Mouse (Mus musculus): Measurements from ENCODE around the gene Kif18b. TPM values are rescaled to one million over a fixed set of nuclear protein-coding genes. Genes with fewer than 3 reads are reported as not detected.

Gene Kif18b
- 1.4 and 2.1 TPM in 2 replicates for polyA plus RNA-seq (2015; fragmentation: Nextera tagmentation; extraction: Ambion mirVana)

DNA sequence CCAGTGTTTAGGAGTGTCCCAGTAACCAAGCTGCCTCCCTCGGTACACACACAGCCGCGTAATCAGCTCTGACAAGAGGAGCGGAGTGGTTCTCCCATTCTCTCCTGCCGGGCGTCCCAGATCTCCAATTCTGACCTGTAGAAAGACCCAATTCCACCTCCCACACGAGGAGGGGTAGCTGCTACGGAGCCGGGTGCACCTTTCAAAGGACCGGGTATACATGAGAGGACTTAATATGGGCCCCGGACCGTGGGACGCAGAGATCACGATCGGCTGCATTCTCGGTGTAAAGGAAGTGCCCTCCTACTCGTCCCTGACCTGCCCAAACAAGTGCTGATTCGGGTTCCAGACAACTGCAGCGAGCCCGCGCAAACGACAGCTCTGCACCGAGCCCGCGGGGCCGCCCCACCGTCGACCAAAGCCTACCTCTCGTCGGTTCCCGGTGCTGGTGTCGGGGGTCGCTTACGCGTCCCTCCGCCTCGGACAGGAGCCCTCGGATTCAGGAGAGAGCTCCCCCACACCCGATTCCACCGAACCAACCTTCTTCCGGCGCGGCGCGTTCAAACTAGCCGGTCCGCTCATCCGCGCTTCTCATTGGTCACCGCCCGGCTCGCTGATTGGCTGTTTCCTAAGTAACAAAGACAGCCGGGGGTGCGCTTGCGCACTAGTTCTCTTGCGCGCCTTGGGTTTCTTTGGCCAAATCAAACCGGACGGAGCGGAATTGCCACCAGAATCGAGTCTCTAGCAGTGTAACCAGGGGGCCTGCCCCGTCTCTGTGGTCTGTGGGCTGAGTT, at the start of gene Kif18b:
Gene Kif18b (minus strand): TSS at position 568 of the 794 bp plus-strand sequence.

DNA sequence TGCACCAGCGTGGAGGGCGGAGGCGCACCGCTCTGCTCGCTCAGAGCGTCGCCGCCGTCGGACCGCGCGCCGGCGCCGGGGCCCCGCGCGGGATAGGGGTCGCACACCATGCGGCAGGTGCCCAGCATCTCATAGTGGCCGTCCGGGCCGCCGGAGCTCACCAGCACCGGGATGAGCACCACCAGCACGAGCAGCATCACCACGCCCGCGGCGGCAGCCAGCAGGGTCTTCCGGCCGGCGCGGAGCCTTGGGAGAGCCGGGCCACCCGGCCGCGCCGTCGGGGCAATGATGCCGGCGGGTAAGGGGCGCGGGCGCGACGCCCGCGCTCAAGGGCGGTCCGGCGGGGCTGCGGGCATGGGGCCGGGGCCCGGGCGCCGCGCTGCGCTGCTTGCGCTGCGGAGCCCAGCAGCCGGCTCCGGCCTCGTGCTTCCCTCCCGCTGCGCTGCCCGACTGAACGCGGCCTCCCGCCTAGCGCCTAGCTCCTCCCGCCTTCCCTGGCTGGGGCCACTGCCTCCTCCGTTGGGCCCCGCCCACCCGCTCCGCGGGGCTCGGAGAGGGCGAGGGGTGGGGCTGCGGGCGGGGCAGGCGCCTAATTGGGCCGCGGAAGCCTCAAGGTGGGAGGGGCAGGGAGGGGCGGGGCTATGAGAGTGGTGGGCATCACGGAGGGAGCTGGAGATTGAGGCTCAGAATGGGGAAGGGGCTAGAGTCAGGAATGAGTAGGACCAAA, 21.5 kb upstream of the Kif18b start, which contains the start of gene C1ql1:
Gene C1ql1 (minus strand): TSS at position 424 of the 727 bp plus-strand sequence.

DNA sequence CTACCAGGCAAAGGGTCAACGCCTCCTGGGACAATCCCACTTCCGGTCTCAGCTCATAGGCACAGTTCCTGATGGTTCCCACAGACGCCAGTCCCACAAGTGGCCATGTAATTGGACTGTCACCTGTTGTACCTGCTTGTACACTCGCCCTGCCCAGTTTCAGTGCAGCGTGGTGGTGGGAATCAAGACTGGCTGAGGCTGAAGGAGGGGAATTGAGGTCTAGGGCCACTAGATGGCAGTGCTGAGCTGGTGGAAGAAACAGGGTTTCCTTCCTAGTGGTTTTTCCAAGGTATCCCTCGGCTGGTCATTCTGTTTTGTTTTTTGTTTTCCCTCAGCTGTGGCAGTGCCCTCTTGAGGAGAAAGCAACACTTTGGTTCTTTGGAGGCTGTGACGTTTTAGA, 24.2 kb downstream of the Kif18b start, which contains the start of gene Gfap:
Gene Gfap (minus strand): TSS at position 150 of the 400 bp plus-strand sequence.

DNA sequence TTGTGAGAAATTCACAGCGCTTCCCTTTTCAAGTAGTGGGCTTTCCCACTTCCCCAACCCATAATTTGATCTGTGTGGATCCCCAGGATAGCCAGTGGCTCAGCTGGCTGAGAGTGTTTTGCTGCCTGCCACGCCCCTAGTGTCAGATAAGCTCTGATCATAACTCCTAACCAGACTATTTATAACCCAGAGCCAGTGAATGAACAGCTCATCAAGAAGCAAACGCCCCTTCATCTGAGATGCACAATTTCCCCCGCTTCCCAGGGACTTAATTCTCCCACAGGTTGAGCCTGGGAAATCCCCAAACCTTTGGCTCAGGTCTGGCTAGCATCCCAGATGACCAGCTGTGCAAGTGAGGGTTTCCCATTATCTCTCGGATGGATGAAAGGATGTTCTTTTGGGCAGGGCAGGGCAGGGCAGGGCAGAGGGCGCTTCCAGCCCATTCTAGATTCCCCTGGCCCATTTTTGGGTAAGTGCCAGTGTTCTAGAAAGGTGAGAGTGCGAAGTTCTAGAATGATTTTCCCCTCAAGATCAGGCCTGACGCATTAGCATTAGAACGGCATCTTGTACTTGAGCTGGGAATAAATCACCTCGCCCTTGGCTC, 40.2 kb downstream of the Kif18b start, which contains the start of gene Fam187a:
Gene Fam187a (plus strand): TSS at position 554 of the 604 bp plus-strand sequence.

DNA sequence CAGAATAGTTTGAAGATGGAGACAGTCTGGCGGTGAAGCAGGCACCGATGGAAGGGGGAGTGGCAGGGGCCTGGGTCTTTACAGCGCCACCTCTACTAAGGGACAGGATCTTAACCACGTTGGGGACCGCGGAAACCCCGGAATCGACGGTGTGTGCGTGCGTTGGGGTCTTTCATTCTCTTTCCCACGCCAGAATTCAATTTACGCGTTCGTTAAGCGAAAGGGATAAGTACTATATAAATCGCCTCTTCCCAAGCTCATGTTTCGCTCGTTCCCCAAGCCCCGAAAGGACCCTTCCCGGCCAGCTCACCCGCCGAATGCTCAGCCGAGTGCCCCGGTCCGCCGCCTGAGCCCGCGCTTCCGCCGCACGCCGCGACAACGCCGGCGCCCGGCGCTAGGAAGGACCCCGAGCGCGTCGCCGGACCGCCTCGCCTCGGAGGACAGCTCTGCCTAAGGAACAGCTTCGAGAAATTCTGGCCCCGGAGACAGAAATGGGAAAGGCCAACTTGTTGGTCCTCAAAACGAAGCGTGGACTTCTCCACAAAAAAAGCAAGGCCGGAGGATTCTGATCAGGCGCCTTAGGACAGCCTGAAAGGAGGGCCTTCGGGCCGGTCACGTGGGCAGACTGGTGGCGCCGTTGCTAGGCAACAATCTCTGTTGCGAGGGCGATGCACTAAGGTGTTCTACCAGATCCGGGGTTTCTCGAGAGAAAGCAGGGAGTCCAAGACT, 44.2 kb downstream of the Kif18b start, which contains the start of the genes Eftud2 and Ccdc103:
Gene Eftud2 (minus strand): TSS at position 401 of the 729 bp plus-strand sequence.
Gene Ccdc103 (plus strand): TSS at position 620 of the 729 bp plus-strand sequence.

Other genes starting within 250 kb of the Kif18b start
- 83.0 and 84.0 TPM in 2 replicates for gene Ccdc43, start 227.3 kb downstream of the Kif18b start, polyA plus RNA-seq (2015; fragmentation: Nextera tagmentation; extraction: Ambion mirVana)
- gene Adam11, start 163.7 kb downstream of the Kif18b start, polyA plus RNA-seq (2015; fragmentation: Nextera tagmentation; extraction: Ambion mirVana), result 1.1 and 1.5 TPM in 2 replicates
- 22.0 and 24.4 TPM in 2 replicates for gene Gjc1, start 105.4 kb downstream of the Kif18b start, polyA plus RNA-seq (2015; fragmentation: Nextera tagmentation; extraction: Ambion mirVana)
- gene Higd1b, start 89.3 kb downstream of the Kif18b start, polyA plus RNA-seq (2015; fragmentation: Nextera tagmentation; extraction: Ambion mirVana), result 4.5 and 5.5 TPM in 2 replicates
- 49.2 and 50.3 TPM in 2 replicates for gene Eftud2, start 44.1 kb downstream of the Kif18b start, polyA plus RNA-seq (2015; fragmentation: Nextera tagmentation; extraction: Ambion mirVana)
- gene Ccdc103, start 43.9 kb downstream of the Kif18b start, polyA plus RNA-seq (2015; fragmentation: Nextera tagmentation; extraction: Ambion mirVana), result 0.17 and 0.21 TPM in 2 replicates
- not detected in 2 replicates for gene Fam187a, start 40.0 kb downstream of the Kif18b start, polyA plus RNA-seq (2015; fragmentation: Nextera tagmentation; extraction: Ambion mirVana)
- 0.11 and 0.14 TPM in 2 replicates for gene Gfap, start 24.2 kb downstream of the Kif18b start, polyA plus RNA-seq (2015; fragmentation: Nextera tagmentation; extraction: Ambion mirVana)
- gene C1ql1, start 21.6 kb upstream of the Kif18b start, polyA plus RNA-seq (2015; fragmentation: Nextera tagmentation; extraction: Ambion mirVana), result 0.45 and 0.55 TPM in 2 replicates
- 40.2 and 42.3 TPM in 2 replicates for gene Nmt1, start 103.1 kb upstream of the Kif18b start, polyA plus RNA-seq (2015; fragmentation: Nextera tagmentation; extraction: Ambion mirVana)
- 46.0 and 51.7 TPM in 2 replicates for gene Dcakd, start 103.2 kb upstream of the Kif18b start, polyA plus RNA-seq (2015; fragmentation: Nextera tagmentation; extraction: Ambion mirVana)
- gene Plcd3, start 176.5 kb upstream of the Kif18b start, polyA plus RNA-seq (2015; fragmentation: Nextera tagmentation; extraction: Ambion mirVana), result 2.5 and 2.6 TPM in 2 replicates
- 21.2 and 50.0 TPM in 2 replicates for gene Acbd4, start 176.6 kb upstream of the Kif18b start, polyA plus RNA-seq (2015; fragmentation: Nextera tagmentation; extraction: Ambion mirVana)
- 5.5 and 6.1 TPM in 2 replicates for gene Hexim1, start 191.1 kb upstream of the Kif18b start, polyA plus RNA-seq (2015; fragmentation: Nextera tagmentation; extraction: Ambion mirVana)
- 9.1 and 10.1 TPM in 2 replicates for gene Hexim2, start 207.3 kb upstream of the Kif18b start, polyA plus RNA-seq (2015; fragmentation: Nextera tagmentation; extraction: Ambion mirVana)
- gene Fmnl1, start 246.0 kb upstream of the Kif18b start, polyA plus RNA-seq (2015; fragmentation: Nextera tagmentation; extraction: Ambion mirVana), result 0.90 and 1.9 TPM in 2 replicates

Data from skeletal muscle tissue, postnatal 0 days (tissue).